Mouse (Mus musculus) brown adipose tissue, adult 24 weeks (tissue): ENCODE measurements at regions not wholly inside any gene's neighbourhood (a gene's known extent, or its start where the extent isn't known, plus 50 kb on each side); places are given as distances from the start of the nearest gene placed in this dataset.

ENCODE experiments used
- H3K27ac ChIP-seq: fragments of 200-500 bp; replicated peaks from 2 replicates; pipeline ENCODE4 v1.5.1; 2012; ENCODE audit warnings: low read depth, mild to moderate bottlenecking, low read length
- H3K4me1 ChIP-seq: fragments of 200-500 bp; 2 replicates; pipeline ENCODE4 v1.6.1; 2012; ENCODE audit warnings: low read length, mixed read lengths; ENCODE audit not compliant: control insufficient read depth, insufficient read depth, insufficient read length
- H3K4me3 ChIP-seq: fragments of 200-500 bp; 2 replicates; pipeline ENCODE4 v1.5.1; 2012; ENCODE audit warnings: low read depth, mild to moderate bottlenecking, low read length, moderate library complexity; ENCODE audit not compliant: insufficient read depth

DNA sequence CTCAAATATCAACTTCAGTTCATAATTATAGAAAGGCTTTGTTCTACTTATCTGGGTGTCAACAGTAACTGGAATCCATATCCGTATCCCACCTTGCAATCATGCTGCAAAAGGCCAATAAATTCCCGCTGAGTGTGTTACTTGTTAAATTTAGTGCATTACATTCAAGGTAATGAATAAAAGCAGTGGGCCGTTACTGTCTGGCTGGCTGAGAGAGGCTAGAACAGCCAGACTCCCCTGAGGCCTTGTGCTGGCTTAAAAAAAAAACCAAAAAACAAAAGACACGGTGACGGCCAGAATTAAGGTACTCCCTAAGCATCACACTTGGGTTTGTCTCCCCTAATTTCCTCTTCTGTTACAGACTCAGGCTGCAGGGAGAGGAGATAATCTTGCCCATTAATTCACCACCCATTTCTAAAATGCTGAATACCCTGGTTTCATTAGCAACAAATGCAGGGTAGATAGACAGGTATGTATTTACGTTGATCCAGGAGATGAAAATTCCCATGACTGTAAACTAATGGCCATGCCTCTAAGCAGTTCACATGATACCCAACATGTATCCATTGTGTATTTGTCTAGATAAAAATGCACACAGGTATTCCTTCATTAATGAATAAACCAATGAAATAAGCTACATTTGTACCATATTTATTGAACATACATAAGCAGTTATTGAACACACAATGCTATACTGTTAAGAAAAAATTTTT lies 74.1 kb upstream of the Gm11146 start:
- Histone ChIP-seq H3K27ac (no peak overlapping the region), H3K4me1 (no peaks in the 10 kb centered on the region), H3K4me3 (no peak overlapping the region)

DNA sequence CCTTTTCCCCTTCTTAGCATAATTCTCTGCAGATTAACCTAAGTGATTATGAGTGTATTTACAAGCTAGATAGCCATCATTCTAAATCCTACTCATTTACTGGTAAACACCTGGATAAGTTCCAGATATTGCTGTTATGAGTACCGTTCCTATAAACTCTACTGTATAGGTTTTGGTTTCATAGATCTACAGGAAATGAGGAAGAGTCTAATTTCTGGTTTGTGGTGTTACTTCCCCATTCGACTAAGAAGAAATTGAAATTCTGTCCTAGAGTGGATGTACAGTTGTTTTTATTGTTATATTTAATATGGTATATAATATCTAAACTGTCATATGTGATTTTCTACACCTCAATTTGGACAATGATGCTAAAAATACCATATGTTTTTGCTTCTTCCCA lies 69.4 kb upstream of the Gm11146 start:
- no peaks in the 10 kb centered on the region for H3K4me1 ChIP-seq
- no peak overlapping the region for H3K27ac ChIP-seq
- no peak overlapping the region for H3K4me3 ChIP-seq

DNA sequence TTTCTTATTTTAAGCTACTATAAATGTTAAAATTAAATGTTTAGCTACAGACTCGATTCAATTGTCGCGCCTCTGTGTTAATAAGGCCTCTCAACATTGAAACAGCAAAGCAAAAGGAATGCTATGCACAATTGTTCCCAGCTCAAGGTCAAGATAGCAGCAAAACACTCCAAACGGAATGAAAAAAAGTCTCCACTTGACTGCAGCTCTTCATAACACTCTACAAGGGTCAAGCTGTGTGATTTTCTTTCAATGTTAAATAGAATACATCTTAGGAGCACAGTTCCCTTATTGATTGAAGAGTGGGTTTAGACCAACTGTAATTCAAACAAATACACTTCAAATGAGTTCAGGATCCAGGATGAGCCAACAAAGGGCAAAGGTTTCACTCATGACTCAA lies 63.9 kb upstream of the Gm11146 start:
- no peak overlapping the region for H3K27ac ChIP-seq
- no peaks in the 10 kb centered on the region for H3K4me1 ChIP-seq
- no peak overlapping the region for H3K4me3 ChIP-seq

DNA sequence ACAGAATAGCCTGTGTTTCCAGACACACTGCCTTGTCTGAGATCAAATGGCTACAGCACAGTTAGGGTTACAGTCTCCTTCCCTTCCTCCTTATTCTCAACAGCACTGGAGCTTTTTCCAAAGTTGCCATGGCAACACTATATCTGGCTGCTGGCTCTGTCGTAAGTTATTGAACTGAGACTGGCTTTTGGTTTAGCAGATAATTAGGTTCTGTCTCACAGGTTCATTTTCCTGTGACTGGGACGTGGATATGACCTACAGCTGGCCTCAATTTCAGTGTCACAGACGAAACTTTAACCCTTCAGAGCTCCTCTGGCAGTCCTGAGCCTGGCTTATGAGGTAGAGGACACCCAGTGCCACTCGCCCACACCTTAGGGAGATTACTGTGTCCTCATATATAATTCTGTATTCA lies 60.2 kb upstream of the Gm11146 start:
- no peaks in the 10 kb centered on the region for H3K4me1 ChIP-seq
- H3K27ac ChIP-seq: no peak overlapping the region
- H3K4me3 ChIP-seq: no peak overlapping the region

DNA sequence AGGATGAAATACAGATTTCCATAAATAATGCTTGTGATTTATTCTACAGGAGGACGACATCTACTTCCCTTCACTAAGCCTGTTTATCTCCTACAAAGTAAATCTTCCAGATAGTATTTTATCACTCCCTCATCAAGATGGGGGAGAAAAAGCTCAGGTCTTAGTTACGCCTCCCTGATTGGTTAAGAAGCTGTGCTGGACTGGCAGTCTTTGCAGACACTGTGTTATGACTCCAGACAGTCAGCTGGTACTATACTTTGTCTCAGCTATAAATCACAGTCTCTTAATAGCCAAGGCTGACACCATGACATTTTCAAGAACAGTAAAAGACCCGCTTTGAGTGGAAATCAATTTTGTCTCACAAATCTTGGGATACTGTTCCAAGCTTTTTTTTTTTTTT lies 51.4 kb upstream of the Gm11146 start:
- H3K4me3 ChIP-seq: no peak overlapping the region
- no peaks in the 10 kb centered on the region for H3K4me1 ChIP-seq
- H3K27ac ChIP-seq: no peak overlapping the region
